Mouse (Mus musculus): Measurements from ENCODE around the gene Ephb3. TPM values are rescaled to one million over a fixed set of nuclear protein-coding genes. Genes with fewer than 3 reads are reported as not detected.

Gene Ephb3
- polyA plus RNA-seq, 1 experiment: 1.4 TPM

GRCm38 (mm10) chr16:21187568-21187967, 17.0 kb upstream of the Ephb3 start:
- no peak for TF ChIP-seq CTCF (IDR thresholded peaks at IDR 0.05; ENCODE audit: control insufficient read depth, insufficient read depth, low read length)
- no peak for TF ChIP-seq POLR2A (IDR thresholded peaks at IDR 0.05; ENCODE audit: borderline replicate concordance, control insufficient read depth, low read depth, low read length)
- no peak overlapping the region for H3K4me3 ChIP-seq (replicated peaks; ENCODE audit: control insufficient read depth, low read depth, low read length)
- 39% methylated on average over 7 of the region's 7 CpGs for WGBS
- no peaks in the 10 kb centered on the region for H3K4me1 ChIP-seq (ENCODE audit: control insufficient read depth, insufficient read depth, low read length)
- H3K27ac ChIP-seq (ENCODE audit: control insufficient read depth, insufficient read depth, low read depth, low read length, poor library complexity): no peak overlapping the region

- TF ChIP-seq CTCF (IDR thresholded peaks at IDR 0.05; ENCODE audit: control insufficient read depth, insufficient read depth, low read length): no peak
- TF ChIP-seq POLR2A (IDR thresholded peaks at IDR 0.05; ENCODE audit: borderline replicate concordance, control insufficient read depth, low read depth, low read length): no peak
- Histone ChIP-seq H3K4me3 (replicated peaks; ENCODE audit: control insufficient read depth, low read depth, low read length) (no peak overlapping the region), H3K4me1 (ENCODE audit: control insufficient read depth, insufficient read depth, low read length) (no peaks in the 10 kb centered on the region), H3K27ac (ENCODE audit: control insufficient read depth, insufficient read depth, low read depth, low read length, poor library complexity) (no peak overlapping the region)
- WGBS: 69% methylated on average over 3 of the region's 3 CpGs
Measured at GRCm38 (mm10) chr16:21188345-21188744, 16.2 kb upstream of the Ephb3 start.

- Histone ChIP-seq H3K4me3 (replicated peaks; ENCODE audit: control insufficient read depth, low read depth, low read length) (no peak overlapping the region), H3K4me1 (ENCODE audit: control insufficient read depth, insufficient read depth, low read length) (no peaks in the 10 kb centered on the region), H3K27ac (ENCODE audit: control insufficient read depth, insufficient read depth, low read depth, low read length, poor library complexity) (no peak overlapping the region)
- TF ChIP-seq CTCF (IDR thresholded peaks at IDR 0.05; ENCODE audit: control insufficient read depth, insufficient read depth, low read length): no peak
- TF ChIP-seq POLR2A (IDR thresholded peaks at IDR 0.05; ENCODE audit: borderline replicate concordance, control insufficient read depth, low read depth, low read length): no peak
- WGBS: 82% methylated on average over 14 of the region's 14 CpGs
Measured at GRCm38 (mm10) chr16:21191569-21191968, 13.0 kb upstream of the Ephb3 start.

- WGBS: 27% methylated on average over 7 of the region's 7 CpGs
- TF ChIP-seq CTCF (IDR thresholded peaks at IDR 0.05; ENCODE audit: control insufficient read depth, insufficient read depth, low read length) (0 out of 2 replicates have a peak, but pooled peaks have one; percentile 14), POLR2A (IDR thresholded peaks at IDR 0.05; ENCODE audit: borderline replicate concordance, control insufficient read depth, low read depth, low read length) (no peak)
- H3K27ac ChIP-seq (ENCODE audit: control insufficient read depth, insufficient read depth, low read depth, low read length, poor library complexity): no peak overlapping the region
- H3K4me1 ChIP-seq (ENCODE audit: control insufficient read depth, insufficient read depth, low read length): no peaks in the 10 kb centered on the region
- H3K4me3 ChIP-seq (replicated peaks; ENCODE audit: control insufficient read depth, low read depth, low read length): no peak overlapping the region
Measured at GRCm38 (mm10) chr16:21192509-21193354, 11.8 kb upstream of the Ephb3 start.

- 75% methylated on average over 12 of the region's 12 CpGs for WGBS
- H3K4me3 ChIP-seq (replicated peaks; ENCODE audit: control insufficient read depth, low read depth, low read length): no peak overlapping the region
- H3K4me1 ChIP-seq (ENCODE audit: control insufficient read depth, insufficient read depth, low read length): no peaks in the 10 kb centered on the region
- H3K27ac ChIP-seq (ENCODE audit: control insufficient read depth, insufficient read depth, low read depth, low read length, poor library complexity): no peak overlapping the region
- no peak for TF ChIP-seq CTCF (IDR thresholded peaks at IDR 0.05; ENCODE audit: control insufficient read depth, insufficient read depth, low read length)
- no peak for TF ChIP-seq POLR2A (IDR thresholded peaks at IDR 0.05; ENCODE audit: borderline replicate concordance, control insufficient read depth, low read depth, low read length)
Measured at GRCm38 (mm10) chr16:21194182-21194581, 10.4 kb upstream of the Ephb3 start.

- no peak for TF ChIP-seq POLR2A (IDR thresholded peaks at IDR 0.05; ENCODE audit: borderline replicate concordance, control insufficient read depth, low read depth, low read length)
- Histone ChIP-seq H3K27ac (ENCODE audit: control insufficient read depth, insufficient read depth, low read depth, low read length, poor library complexity) (no peak overlapping the region), H3K4me1 (ENCODE audit: control insufficient read depth, insufficient read depth, low read length) (no peaks in the 10 kb centered on the region), H3K4me3 (replicated peaks; ENCODE audit: control insufficient read depth, low read depth, low read length) (no peak overlapping the region)
- 85% methylated on average over 8 of the region's 8 CpGs for WGBS
Measured at GRCm38 (mm10) chr16:21195260-21195866, 9.2 kb upstream of the Ephb3 start.

- no peak overlapping the region for H3K4me3 ChIP-seq (replicated peaks; ENCODE audit: control insufficient read depth, low read depth, low read length)
- H3K27ac ChIP-seq (ENCODE audit: control insufficient read depth, insufficient read depth, low read depth, low read length, poor library complexity): no peak overlapping the region
- no peak for TF ChIP-seq CTCF (IDR thresholded peaks at IDR 0.05; ENCODE audit: control insufficient read depth, insufficient read depth, low read length)
- no peak for TF ChIP-seq POLR2A (IDR thresholded peaks at IDR 0.05; ENCODE audit: borderline replicate concordance, control insufficient read depth, low read depth, low read length)
- WGBS: 77% methylated on average over 3 of the region's 3 CpGs
- no peaks in the 10 kb centered on the region for H3K4me1 ChIP-seq (ENCODE audit: control insufficient read depth, insufficient read depth, low read length)
Measured at GRCm38 (mm10) chr16:21196576-21196975, 8.0 kb upstream of the Ephb3 start.

- Histone ChIP-seq H3K27ac (ENCODE audit: control insufficient read depth, insufficient read depth, low read depth, low read length, poor library complexity) (no peak overlapping the region), H3K4me3 (replicated peaks; ENCODE audit: control insufficient read depth, low read depth, low read length) (no peak overlapping the region), H3K4me1 (ENCODE audit: control insufficient read depth, insufficient read depth, low read length) (no peaks in the 10 kb centered on the region)
- TF ChIP-seq POLR2A (IDR thresholded peaks at IDR 0.05; ENCODE audit: borderline replicate concordance, control insufficient read depth, low read depth, low read length) (no peak), CTCF (IDR thresholded peaks at IDR 0.05; ENCODE audit: control insufficient read depth, insufficient read depth, low read length) (no peak)
- 54% methylated on average over 4 of the region's 4 CpGs for WGBS
Measured at GRCm38 (mm10) chr16:21197542-21197941, 7.0 kb upstream of the Ephb3 start.

All from bone marrow, adult 2 months (tissue).